Mouse (Mus musculus): ENCODE results near the gene 2410131K14Rik.

2410131K14Rik gene

GRCm38 (mm10) chr5:118262418-118262817 lies 17.4 kb downstream of the 2410131K14Rik start:
- no peak for DNase-seq

- no peak for DNase-seq
Observed at GRCm38 (mm10) chr5:118264279-118264678, 19.3 kb downstream of the 2410131K14Rik start.

GRCm38 (mm10) chr5:118265366-118265765 lies 20.3 kb downstream of the 2410131K14Rik start:
- DNase-seq = no peak

- DNase-seq = no peak
Observed at GRCm38 (mm10) chr5:118266309-118266708, 21.3 kb downstream of the 2410131K14Rik start.

GRCm38 (mm10) chr5:118268987-118269386 lies 24.0 kb downstream of the 2410131K14Rik start:
- DNase-seq = peak; percentile 87

GRCm38 (mm10) chr5:118271449-118272110 lies 26.6 kb downstream of the 2410131K14Rik start:
- DNase-seq = no peak

- no peak for DNase-seq
Observed at GRCm38 (mm10) chr5:118273446-118273845, 28.4 kb downstream of the 2410131K14Rik start.

- DNase-seq = no peak
Observed at GRCm38 (mm10) chr5:118274546-118274945, 29.5 kb downstream of the 2410131K14Rik start.

- peak; percentile 80 for DNase-seq
Observed at GRCm38 (mm10) chr5:118276281-118276680, 31.3 kb downstream of the 2410131K14Rik start.

GRCm38 (mm10) chr5:118276711-118277110 lies 31.7 kb downstream of the 2410131K14Rik start:
- DNase-seq = no peak

GRCm38 (mm10) chr5:118277741-118278495 lies 32.9 kb downstream of the 2410131K14Rik start:
- DNase-seq = no peak

GRCm38 (mm10) chr5:118291453-118291852 lies 46.4 kb downstream of the 2410131K14Rik start:
- no peak for DNase-seq

GRCm38 (mm10) chr5:118292476-118292875 lies 47.4 kb downstream of the 2410131K14Rik start:
- no peak for DNase-seq

- peak; percentile 89 for DNase-seq
Observed at GRCm38 (mm10) chr5:118294086-118294864, 49.2 kb downstream of the 2410131K14Rik start.

GRCm38 (mm10) chr5:118294865-118295258 lies 49.8 kb downstream of the 2410131K14Rik start:
- DNase-seq = no peak

- no peak for DNase-seq
Observed at GRCm38 (mm10) chr5:118297338-118297746, 52.3 kb downstream of the 2410131K14Rik start.

GRCm38 (mm10) chr5:118299720-118300400 lies 54.8 kb downstream of the 2410131K14Rik start:
- no peak for DNase-seq

- DNase-seq = no peak
Observed at GRCm38 (mm10) chr5:118302466-118303155, 57.6 kb downstream of the 2410131K14Rik start.

- no peak for DNase-seq
Observed at GRCm38 (mm10) chr5:118304970-118305618, 60.1 kb downstream of the 2410131K14Rik start.

GRCm38 (mm10) chr5:118310389-118310788 lies 65.4 kb downstream of the 2410131K14Rik start:
- DNase-seq = no peak

- DNase-seq = no peak
Observed at GRCm38 (mm10) chr5:118311251-118311650, 66.2 kb downstream of the 2410131K14Rik start.

GRCm38 (mm10) chr5:118313766-118314165 lies 68.7 kb downstream of the 2410131K14Rik start:
- no peak for DNase-seq

Data from right cerebral cortex, adult 18-20 months (tissue).